Mouse (Mus musculus) megakaryocyte, embryonic 14.5 days (primary cell): ENCODE data around the gene F12.

Source experiments
- FLI1 ChIP-seq: IDR thresholded peaks from 2 replicates; pipeline ENCODE4 v1.6.1; 2012; ENCODE audit warnings: low read length, inconsistent platforms, mixed read lengths
- GATA1 ChIP-seq: IDR thresholded peaks from 3 replicates; pipeline ENCODE4 v1.6.1; 2012; ENCODE audit warnings: mixed read lengths, low read length, inconsistent platforms, borderline replicate concordance

- TF ChIP-seq GATA1 (no peak), FLI1 (no peak)
Observed at GRCm38 (mm10) chr13:55462965-55463364, 36.4 kb upstream of the F12 start.
